Mouse (Mus musculus) stomach, embryonic 16.5 days (tissue): ENCODE measurements around the gene Mdm2. TPM values are rescaled to one million over a fixed set of nuclear protein-coding genes. Genes with fewer than 3 reads are reported as not detected.

ENCODE experiments used
- ATAC-seq: fragments of 200-750 bp; cut with Nextera tagmentation; 2 replicates; pipeline ENCODE4 v1.8.0; 2017; ENCODE audit warnings: moderate number of reproducible peaks, moderate TSS enrichment; ENCODE audit not compliant: insufficient read depth, low FRiP score
- H3K27ac ChIP-seq: fragments of 300-500 bp; sonication (generic); 2 replicates; pipeline ENCODE4 v1.5.1; 2014; ENCODE audit warnings: low read length
- H3K27me3 ChIP-seq: fragments of 300-500 bp; sonication (generic); 2 replicates; pipeline ENCODE4 v1.6.1; 2014; ENCODE audit warnings: low read length, control low read depth, mixed read lengths; ENCODE audit not compliant: control insufficient read depth, insufficient read depth
- H3K36me3 ChIP-seq: fragments of 300-500 bp; sonication (generic); 2 replicates; pipeline ENCODE4 v1.6.1; 2014; ENCODE audit warnings: low read length; ENCODE audit not compliant: control insufficient read depth, insufficient read depth
- H3K4me1 ChIP-seq: fragments of 300-500 bp; sonication (generic); 2 replicates; pipeline ENCODE4 v1.6.1; 2014; ENCODE audit warnings: low read length, control low read depth, mixed read lengths; ENCODE audit not compliant: control insufficient read depth, insufficient read depth
- H3K4me2 ChIP-seq: fragments of 300-500 bp; sonication (generic); 2 replicates; pipeline ENCODE4 v1.6.1; 2014; ENCODE audit warnings: low read depth, low read length, mixed read lengths
- H3K4me3 ChIP-seq: fragments of 300-500 bp; sonication (generic); replicated peaks from 2 replicates; pipeline ENCODE4 v1.5.1; 2014; ENCODE audit warnings: mild to moderate bottlenecking, low read length
- H3K9ac ChIP-seq: fragments of 300-500 bp; sonication (generic); 2 replicates; pipeline ENCODE4 v1.6.1; 2014; ENCODE audit warnings: low read length
- H3K9me3 ChIP-seq: fragments of 300-500 bp; sonication (generic); replicated peaks from 2 replicates; pipeline ENCODE4 v1.6.1; 2016; ENCODE audit warnings: low read length, control low read depth; ENCODE audit not compliant: control insufficient read depth
- WGBS: fragments of 180-500 bp; shearing (Covaris S2); extraction: QIAGEN DNeasy Blood & Tissue Kit; methylation state at CpG from one replicate; pipeline ENCODE4 v1.1.7; 2014; 5-methylcytosine and 5-hydroxymethylcytosine counted together
- polyA plus RNA-seq: library from polyadenylated mRNA; unstranded; fragments of >200 nt; fragmentation: Nextera tagmentation; extraction: Ambion mirVana; gene quantifications from 2 replicates; pipeline ENCODE4 v1.2.1, GENCODE M21; 2015

Mdm2 gene
- polyA plus RNA-seq, 1 experiment from 2014 or later: 39.9 TPM

DNA sequence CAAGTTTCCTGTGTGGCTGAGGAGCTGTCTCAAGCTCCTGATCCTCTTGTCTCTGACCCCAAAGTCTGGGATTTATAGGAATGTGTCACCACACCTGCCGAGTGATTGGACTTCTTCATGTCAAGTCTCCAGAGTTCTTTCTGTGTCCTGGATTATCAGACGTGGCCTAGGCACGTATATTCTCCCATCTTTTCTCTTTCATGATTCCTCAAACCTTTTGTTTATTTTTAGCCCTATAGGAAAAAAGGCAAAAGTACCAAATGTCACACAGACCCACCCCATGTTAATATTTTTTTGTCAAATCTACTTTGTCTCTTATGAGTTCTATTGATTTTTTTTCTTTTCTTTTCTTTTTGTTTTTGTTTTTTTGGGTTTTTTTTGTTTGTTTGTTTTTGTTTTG lies 61.9 kb downstream of the Mdm2 start:
- Histone ChIP-seq H3K27me3 (no peaks in the 10 kb centered on the region), H3K4me3 (no peak overlapping the region), H3K4me2 (no peak overlapping the region), H3K36me3 (no peaks in the 10 kb centered on the region), H3K27ac (no peak overlapping the region), H3K9ac (no peak overlapping the region), H3K4me1 (peaks cover 3% of the 10 kb centered on the region; the same call in 1 of the 2 replicates), H3K9me3 (no peaks in the 10 kb centered on the region)
- no peak for ATAC-seq
- 70% methylated on average over 3 of the region's 3 CpGs for WGBS

DNA sequence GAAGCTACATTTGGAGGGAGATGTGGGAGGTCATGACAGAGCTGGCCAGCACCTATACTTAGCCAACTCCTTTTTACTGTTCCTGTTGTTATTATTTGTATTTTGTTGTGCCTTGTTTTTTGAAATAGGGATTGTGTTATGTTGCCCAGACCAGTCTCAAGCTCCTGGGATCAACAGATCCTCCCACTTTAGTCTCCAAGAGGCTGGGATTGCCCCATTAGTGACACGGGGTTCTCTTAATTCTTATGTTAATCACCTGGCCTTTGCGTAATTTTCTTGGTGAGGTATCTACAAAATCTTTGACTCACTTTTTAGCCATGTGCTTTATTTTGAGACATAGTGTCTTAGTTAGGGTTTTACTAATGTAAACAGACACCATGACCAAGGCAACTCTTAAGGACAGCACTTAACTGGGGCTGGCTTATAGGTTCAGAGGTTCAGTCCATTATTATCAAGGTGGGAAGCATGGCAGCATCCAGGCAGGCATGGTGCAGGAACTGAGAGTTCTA lies 62.5 kb downstream of the Mdm2 start:
- no peak overlapping the region for H3K27ac ChIP-seq
- H3K9ac ChIP-seq: no peak overlapping the region
- peaks cover 3% of the 10 kb centered on the region; the same call in 1 of the 2 replicates for H3K4me1 ChIP-seq
- no peaks in the 10 kb centered on the region for H3K9me3 ChIP-seq
- H3K4me3 ChIP-seq: no peak overlapping the region
- 77% methylated on average over 2 of the region's 2 CpGs for WGBS
- ATAC-seq: no peak
- no peak overlapping the region for H3K4me2 ChIP-seq
- H3K36me3 ChIP-seq: no peaks in the 10 kb centered on the region
- no peaks in the 10 kb centered on the region for H3K27me3 ChIP-seq

DNA sequence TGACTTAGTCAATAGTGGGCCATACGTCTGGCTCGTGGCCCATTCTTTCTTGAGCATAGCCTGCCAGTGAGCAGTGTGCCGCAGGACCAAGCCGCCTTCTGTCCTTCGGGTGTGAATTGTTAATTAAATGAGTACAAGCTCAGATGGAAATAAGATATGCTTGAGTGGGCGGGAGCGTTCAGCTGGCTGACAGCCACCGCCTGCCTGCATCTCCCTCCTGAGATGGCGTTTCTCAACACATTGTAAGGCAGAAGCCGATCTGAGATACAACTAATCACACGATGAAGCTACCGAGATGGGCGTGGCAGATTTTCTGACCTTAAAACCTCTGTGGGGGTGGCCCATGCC lies 63.4 kb downstream of the Mdm2 start:
- Histone ChIP-seq H3K9ac (no peak overlapping the region), H3K9me3 (no peaks in the 10 kb centered on the region), H3K36me3 (no peaks in the 10 kb centered on the region), H3K4me3 (no peak overlapping the region), H3K4me2 (no peak overlapping the region), H3K27me3 (no peaks in the 10 kb centered on the region), H3K27ac (no peak overlapping the region), H3K4me1 (peaks cover 3% of the 10 kb centered on the region; the same call in 1 of the 2 replicates)
- WGBS: 74% methylated on average over 13 of the region's 13 CpGs
- ATAC-seq: no peak

DNA sequence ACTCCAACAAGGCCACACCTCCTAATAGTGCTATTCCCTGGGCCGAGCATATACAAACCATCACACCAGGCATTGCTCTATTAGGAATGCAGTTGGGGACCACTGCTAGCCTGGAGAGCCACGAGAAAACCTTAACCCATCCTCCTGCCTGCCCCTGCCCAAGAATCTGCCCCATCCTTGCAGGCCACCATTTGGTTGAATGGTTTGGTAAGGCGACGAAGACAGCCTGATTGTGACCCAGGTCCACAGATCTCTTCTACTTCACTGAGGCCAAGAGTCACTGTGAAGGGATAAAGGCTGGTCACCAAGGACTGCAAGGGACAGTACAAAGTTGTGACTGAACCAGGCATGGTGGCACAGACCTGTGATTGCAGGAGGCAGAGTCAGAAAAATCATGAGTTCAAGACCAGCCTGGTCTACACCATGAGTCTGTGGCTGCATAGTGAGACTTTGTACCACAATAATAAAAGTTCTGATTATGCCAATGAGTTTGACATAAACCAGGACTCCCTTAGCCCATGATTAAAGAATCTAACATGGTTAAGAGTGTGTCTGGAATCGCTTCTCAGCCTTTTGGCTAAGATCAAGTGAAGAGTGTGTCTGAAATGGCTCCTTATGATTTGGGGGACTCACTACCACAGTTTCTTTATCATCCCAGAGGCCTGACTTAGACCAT lies 63.9 kb downstream of the Mdm2 start:
- WGBS: 91% methylated on average over 5 of the region's 5 CpGs
- no peak for ATAC-seq
- Histone ChIP-seq H3K9ac (no peak overlapping the region), H3K27ac (no peak overlapping the region), H3K36me3 (no peaks in the 10 kb centered on the region), H3K4me1 (peaks cover 3% of the 10 kb centered on the region; the same call in 1 of the 2 replicates), H3K9me3 (no peaks in the 10 kb centered on the region), H3K4me3 (no peak overlapping the region), H3K27me3 (no peaks in the 10 kb centered on the region), H3K4me2 (no peak overlapping the region)

DNA sequence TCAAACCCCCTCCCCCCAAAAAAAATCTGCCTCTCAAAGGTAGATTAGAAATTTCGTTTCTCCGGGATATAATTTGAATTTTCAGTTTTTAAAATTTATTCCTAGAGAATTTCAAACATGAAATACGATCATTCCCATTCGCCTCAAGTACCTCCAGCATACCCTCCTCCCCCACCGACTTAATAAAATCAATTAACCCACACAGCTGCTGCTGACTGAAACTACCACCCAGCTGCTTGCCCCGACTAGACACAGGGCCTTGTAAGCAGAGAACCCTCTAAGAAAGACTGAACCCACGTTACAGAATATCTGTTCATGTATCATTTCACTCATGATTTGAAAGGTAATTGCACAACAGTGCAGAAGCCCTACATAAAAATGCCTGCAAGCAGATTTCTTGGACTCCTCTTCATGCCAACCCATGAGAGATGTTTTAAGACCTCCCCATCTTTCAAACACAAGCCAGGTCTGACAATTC lies 65.0 kb downstream of the Mdm2 start:
- Histone ChIP-seq H3K36me3 (no peaks in the 10 kb centered on the region), H3K4me3 (no peak overlapping the region), H3K27ac (no peak overlapping the region), H3K4me2 (no peak overlapping the region), H3K9me3 (no peaks in the 10 kb centered on the region), H3K9ac (no peak overlapping the region), H3K4me1 (peaks cover 3% of the 10 kb centered on the region; the same call in 1 of the 2 replicates), H3K27me3 (no peaks in the 10 kb centered on the region)
- 81% methylated on average over 7 of the region's 7 CpGs for WGBS
- ATAC-seq: no peak

DNA sequence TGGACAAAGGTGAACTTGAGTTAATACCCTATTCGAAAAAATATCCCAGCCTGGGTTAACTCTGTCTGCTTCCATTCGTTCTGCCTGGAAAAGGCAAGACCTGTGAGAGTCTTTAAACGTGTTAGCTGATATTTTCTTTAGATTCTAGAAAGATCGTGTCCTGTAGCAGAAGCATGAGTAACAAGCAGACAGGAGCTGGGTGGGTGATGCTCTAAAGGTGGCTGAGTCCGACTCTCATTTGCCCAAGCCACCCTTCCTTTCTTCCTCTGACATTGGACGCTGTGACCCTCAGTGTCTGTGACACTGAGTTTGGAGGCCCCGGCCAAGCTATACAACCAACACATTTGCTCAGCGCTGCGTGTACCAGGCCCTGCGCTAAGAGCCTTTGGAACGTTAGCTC lies 65.7 kb downstream of the Mdm2 start:
- no peaks in the 10 kb centered on the region for H3K36me3 ChIP-seq
- H3K27me3 ChIP-seq: no peaks in the 10 kb centered on the region
- no peak overlapping the region for H3K4me3 ChIP-seq
- WGBS: 76% methylated on average over 11 of the region's 11 CpGs
- no peaks in the 10 kb centered on the region for H3K9me3 ChIP-seq
- no peak overlapping the region for H3K27ac ChIP-seq
- no peak for ATAC-seq
- no peak overlapping the region for H3K9ac ChIP-seq
- peaks cover 7% of the 10 kb centered on the region; the same call in 1 of the 2 replicates for H3K4me1 ChIP-seq
- no peak overlapping the region for H3K4me2 ChIP-seq

DNA sequence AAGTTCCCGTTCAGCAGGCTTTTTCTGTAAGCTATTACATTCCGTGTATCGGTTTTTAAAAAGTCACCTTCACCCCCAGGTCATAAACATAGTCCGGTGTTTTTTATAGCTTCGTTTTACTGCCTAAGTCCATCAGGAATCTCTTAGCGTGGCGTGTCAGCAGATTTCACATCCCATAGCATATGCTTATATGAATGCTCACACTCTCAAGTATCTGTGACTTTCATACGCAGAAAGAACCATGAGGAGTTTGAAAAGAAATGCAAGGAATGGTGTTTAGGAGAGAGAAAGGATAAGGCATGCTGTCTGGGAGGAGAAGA lies 66.2 kb downstream of the Mdm2 start:
- Histone ChIP-seq H3K4me3 (no peak overlapping the region), H3K27ac (no peak overlapping the region), H3K27me3 (no peaks in the 10 kb centered on the region), H3K9ac (no peak overlapping the region), H3K4me1 (peaks cover 7% of the 10 kb centered on the region; the same call in 1 of the 2 replicates), H3K4me2 (no peak overlapping the region), H3K36me3 (no peaks in the 10 kb centered on the region), H3K9me3 (no peaks in the 10 kb centered on the region)
- 63% methylated on average over 8 of the region's 8 CpGs for WGBS
- no peak for ATAC-seq

DNA sequence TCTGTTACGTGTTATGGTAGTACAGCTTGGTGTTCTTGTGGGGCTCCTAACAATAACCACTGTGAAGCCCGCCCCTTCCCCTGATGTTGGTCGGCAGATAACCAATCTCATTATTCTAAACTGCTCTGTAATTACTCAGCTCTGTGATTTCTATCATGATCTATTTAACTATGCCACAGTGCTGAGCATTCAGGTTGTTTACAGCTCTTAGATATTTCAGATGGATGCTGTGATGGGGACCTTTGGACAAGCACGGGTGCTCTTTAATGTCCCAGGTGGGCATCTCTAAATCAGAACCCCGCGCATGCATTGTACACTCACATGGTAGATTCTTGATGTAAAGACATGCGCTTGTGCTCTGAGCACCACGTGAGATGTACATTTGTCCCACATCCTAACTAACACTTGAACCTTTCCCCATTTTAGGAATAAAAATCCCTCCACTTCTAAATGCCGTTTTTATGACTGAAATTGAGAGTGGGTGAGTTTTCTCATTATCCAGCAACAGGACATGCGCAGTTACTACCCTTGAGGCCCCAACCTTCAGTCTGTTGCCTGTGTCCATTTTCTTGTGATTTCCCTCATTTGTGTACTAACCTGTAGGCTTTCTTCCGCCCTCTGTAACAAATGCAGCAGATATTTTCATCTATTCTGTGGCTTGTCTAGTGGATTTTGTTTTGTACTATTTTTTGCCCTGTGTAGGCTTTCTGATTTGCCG lies 66.7 kb downstream of the Mdm2 start:
- Histone ChIP-seq H3K27me3 (no peaks in the 10 kb centered on the region), H3K9ac (no peak overlapping the region), H3K4me1 (peaks cover 7% of the 10 kb centered on the region; the same call in 1 of the 2 replicates), H3K4me2 (no peak overlapping the region), H3K4me3 (no peak overlapping the region), H3K27ac (no peak overlapping the region), H3K36me3 (no peaks in the 10 kb centered on the region), H3K9me3 (no peaks in the 10 kb centered on the region)
- ATAC-seq: no peak
- WGBS: 80% methylated on average over 12 of the region's 12 CpGs

DNA sequence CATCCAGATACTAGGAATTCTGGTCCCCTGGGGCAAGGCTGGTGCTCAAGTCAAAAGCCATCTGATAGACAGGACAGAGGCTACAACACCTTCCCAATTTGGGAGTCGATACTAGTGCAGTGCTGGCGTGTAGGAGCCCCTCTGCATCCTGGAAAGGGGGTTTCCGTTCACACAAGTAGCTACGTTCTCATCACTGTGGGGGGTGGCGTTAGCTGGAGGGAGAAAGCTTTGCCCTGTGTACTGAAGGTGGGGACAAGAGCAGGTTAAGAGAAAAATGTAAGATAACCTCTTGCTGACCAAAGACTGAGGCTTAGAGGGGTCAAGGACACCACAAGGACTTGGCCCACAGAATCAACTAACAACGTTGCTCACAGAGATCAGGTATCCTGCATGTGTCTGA lies 67.3 kb downstream of the Mdm2 start:
- Histone ChIP-seq H3K27me3 (no peaks in the 10 kb centered on the region), H3K27ac (no peak overlapping the region), H3K9me3 (no peaks in the 10 kb centered on the region), H3K4me2 (no peak overlapping the region), H3K4me3 (no peak overlapping the region), H3K4me1 (peaks cover 7% of the 10 kb centered on the region; the same call in 1 of the 2 replicates), H3K9ac (no peak overlapping the region), H3K36me3 (no peaks in the 10 kb centered on the region)
- ATAC-seq: no peak
- WGBS: 72% methylated on average over 6 of the region's 6 CpGs
